Mouse (Mus musculus) spleen, adult 2 months (tissue): ENCODE measurements around the gene Ip6k3. TPM values are rescaled to one million over a fixed set of nuclear protein-coding genes. Genes with fewer than 3 reads are reported as not detected.

Experiments used
- DNase-seq, 2 experiments: peaks; one replicate each; pipeline versions ENCODE4 v3.0.0 to v3.0.0-alpha.2; 2012 to 2021; ENCODE audit warnings: low spot score in 2 of 2, low read depth in 1 of 2
- H3K27ac ChIP-seq: fragments of 200-500 bp; 2 replicates; pipeline ENCODE4 v1.5.1; 2012; ENCODE audit warnings: low read length, inconsistent platforms; ENCODE audit not compliant: insufficient read depth
- H3K27me3 ChIP-seq: fragments of 200-500 bp; 2 replicates; pipeline ENCODE4 v1.6.1; 2012; ENCODE audit warnings: mild to moderate bottlenecking, moderate library complexity, low read length, inconsistent platforms; ENCODE audit not compliant: control insufficient read depth, insufficient read depth
- H3K36me3 ChIP-seq: fragments of 200-500 bp; 2 replicates; pipeline ENCODE4 v1.6.1; 2012; ENCODE audit warnings: mild to moderate bottlenecking, low read length, inconsistent platforms; ENCODE audit not compliant: control insufficient read depth, insufficient read depth
- H3K4me1 ChIP-seq: fragments of 200-500 bp; 2 replicates; pipeline ENCODE4 v1.6.1; 2011; ENCODE audit warnings: inconsistent platforms; ENCODE audit not compliant: control insufficient read depth, insufficient read depth, insufficient read length
- H3K4me3 ChIP-seq: fragments of 200-500 bp; 2 replicates; pipeline ENCODE4 v1.5.1; 2011; ENCODE audit warnings: mild to moderate bottlenecking, inconsistent platforms; ENCODE audit not compliant: insufficient read depth, insufficient read length; ENCODE audit errors: extremely low read depth
- CTCF ChIP-seq: fragments of 200-500 bp; IDR thresholded peaks from 2 replicates; pipeline ENCODE4 v1.5.1; 2011; ENCODE audit warnings: mild to moderate bottlenecking, inconsistent platforms; ENCODE audit not compliant: insufficient read depth, insufficient read length, insufficient replicate concordance; ENCODE audit errors: extremely low read depth
- POLR2A ChIP-seq: fragments of 200-500 bp; IDR thresholded peaks from 2 replicates; pipeline ENCODE4 v1.6.1; 2011; ENCODE audit warnings: low read depth, low read length, inconsistent platforms
- WGBS: fragments of 180-500 bp; shearing (Covaris S2); methylation state at CpG from one replicate; pipeline ENCODE4 v1.1.7; 2018; 5-methylcytosine and 5-hydroxymethylcytosine counted together
- polyA plus RNA-seq: library from polyadenylated mRNA; depleted of rRNA; stranded (reverse); fragments of >200 nt; gene quantifications from 2 replicates; pipeline ENCODE4 v1.2.3, GENCODE M21; 2012

The Ip6k3 gene
- polyA plus RNA-seq, 1 experiment = 0.71 TPM

DNA sequence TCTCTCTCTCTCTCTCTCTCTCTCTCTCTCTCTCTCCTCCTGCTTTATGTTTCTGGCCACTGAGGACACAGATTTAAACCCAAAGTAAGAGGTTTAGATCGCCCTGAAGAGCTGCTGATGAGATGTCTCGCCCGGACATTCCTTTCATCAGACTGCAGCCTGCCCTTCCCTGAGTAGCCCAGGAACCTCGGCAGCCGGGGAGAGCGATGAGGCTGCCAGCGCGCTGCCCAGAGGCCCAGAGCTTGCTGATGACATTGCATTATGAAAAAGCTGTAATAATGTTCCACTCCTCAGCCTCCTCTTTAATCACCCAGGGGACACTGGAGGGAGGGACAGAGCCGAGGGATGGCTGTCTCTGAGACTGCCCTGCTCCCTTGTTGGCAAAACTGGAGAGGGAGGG lies 27.3 kb downstream of the Ip6k3 start:
- TF ChIP-seq CTCF (no peak), POLR2A (no peak)
- 87% methylated on average over 9 of the region's 9 CpGs for WGBS
- Histone ChIP-seq H3K4me1 (no peaks in the 10 kb centered on the region), H3K4me3 (no peak overlapping the region), H3K27me3 (no peaks in the 10 kb centered on the region), H3K36me3 (no peaks in the 10 kb centered on the region), H3K27ac (no peak overlapping the region)
- no peak for DNase-seq

DNA sequence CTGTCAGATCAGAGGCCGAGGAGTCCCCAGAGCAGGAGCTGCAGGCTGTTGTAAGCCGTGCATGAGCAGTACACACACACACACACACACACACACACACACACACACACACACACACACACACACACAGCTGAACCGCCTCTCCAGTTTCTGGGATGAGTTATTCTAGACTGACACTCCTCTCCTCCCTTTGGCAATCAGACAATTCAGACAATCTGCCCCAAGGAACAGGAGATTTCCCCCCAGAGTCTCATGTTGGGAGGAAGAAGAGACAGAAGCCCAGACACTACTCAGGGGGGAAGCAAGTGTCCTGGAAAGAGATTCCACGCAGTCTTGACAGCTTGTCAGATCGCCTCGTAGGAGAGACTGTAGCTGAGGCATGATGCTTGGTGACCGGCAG lies 28.3 kb downstream of the Ip6k3 start:
- Histone ChIP-seq H3K36me3 (no peaks in the 10 kb centered on the region), H3K4me1 (no peaks in the 10 kb centered on the region), H3K27ac (no peak overlapping the region), H3K4me3 (no peak overlapping the region), H3K27me3 (no peaks in the 10 kb centered on the region)
- WGBS = 87% methylated on average over 7 of the region's 7 CpGs
- DNase-seq = no peak
- TF ChIP-seq CTCF = no peak
- no peak for TF ChIP-seq POLR2A

DNA sequence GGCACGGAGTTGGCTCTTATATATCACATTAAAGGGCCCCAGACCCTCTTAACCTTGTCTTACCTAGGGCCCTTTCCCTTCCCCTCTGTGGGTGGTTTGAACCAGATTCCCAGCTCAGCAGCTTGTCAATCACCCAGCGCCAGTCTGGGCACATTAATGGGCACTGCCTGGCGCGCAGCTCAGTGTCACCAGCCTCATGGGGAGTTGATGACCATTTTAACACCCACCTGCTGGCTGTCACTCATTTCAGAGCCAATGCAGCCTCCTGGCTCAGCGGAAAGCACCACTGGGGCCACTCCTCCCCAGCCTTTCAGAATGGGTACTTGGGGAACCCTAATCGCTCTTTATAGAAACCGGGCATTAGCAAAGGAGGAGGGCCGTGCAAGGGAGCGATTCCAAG lies 29.2 kb downstream of the Ip6k3 start:
- no peak overlapping the region for H3K27ac ChIP-seq
- H3K4me1 ChIP-seq = 0 out of 2 replicates have a peak, but pooled peaks cover under 1% of the 10 kb centered on the region
- no peak for TF ChIP-seq POLR2A
- H3K27me3 ChIP-seq = no peaks in the 10 kb centered on the region
- 87% methylated on average over 9 of the region's 9 CpGs for WGBS
- DNase-seq = no peak
- H3K4me3 ChIP-seq = no peak overlapping the region
- H3K36me3 ChIP-seq = no peaks in the 10 kb centered on the region

DNA sequence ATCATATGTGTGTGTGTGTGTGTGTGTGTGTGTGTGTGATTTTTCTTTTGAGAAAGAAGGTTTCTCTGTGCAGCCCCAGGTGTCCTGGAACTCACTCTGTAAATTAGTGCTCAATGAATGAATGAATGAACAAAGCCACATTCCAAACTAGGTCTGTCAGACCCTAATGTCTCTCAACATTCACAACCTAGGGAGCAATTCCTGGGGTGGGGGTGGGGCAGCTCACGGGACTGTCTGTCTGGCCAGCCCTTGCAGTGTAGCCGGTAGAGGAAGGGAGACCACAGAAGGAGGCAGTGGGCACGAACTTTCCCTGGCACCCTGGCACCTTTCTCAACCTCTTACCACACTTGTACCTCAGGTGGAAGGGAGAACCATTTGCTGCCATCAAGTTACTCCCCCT lies 32.9 kb downstream of the Ip6k3 start:
- TF ChIP-seq CTCF (no peak), POLR2A (no peak)
- Histone ChIP-seq H3K27me3 (no peaks in the 10 kb centered on the region), H3K36me3 (no peaks in the 10 kb centered on the region), H3K4me1 (peaks cover 6% of the 10 kb centered on the region; the same call in 1 of the 2 replicates), H3K4me3 (no peak overlapping the region), H3K27ac (no peak overlapping the region)
- DNase-seq = no peak
- 33% methylated on average over 3 of the region's 3 CpGs for WGBS

DNA sequence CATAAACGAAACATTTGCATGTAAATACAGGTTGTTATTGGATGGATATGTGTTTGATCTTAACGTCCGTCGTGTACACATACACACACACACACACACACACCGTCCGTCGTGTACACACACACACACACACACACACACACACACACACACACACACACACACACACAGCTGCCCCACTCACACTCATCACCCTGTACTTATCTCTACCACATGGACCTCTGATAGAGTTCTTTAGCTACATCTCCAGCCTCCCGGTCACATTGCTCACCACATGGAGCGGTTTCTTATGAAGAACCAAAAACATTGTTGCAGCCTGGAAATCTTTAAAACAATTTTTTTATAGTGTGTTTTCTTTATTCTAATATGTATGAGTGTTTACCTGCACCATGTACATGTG lies 33.4 kb downstream of the Ip6k3 start:
- Histone ChIP-seq H3K27me3 (no peaks in the 10 kb centered on the region), H3K27ac (peak overlapping the region; percentile 80; the same call in 1 of the 2 replicates), H3K4me1 (peaks cover 6% of the 10 kb centered on the region; the same call in 1 of the 2 replicates), H3K4me3 (peak overlapping the region; percentile 52), H3K36me3 (no peaks in the 10 kb centered on the region)
- TF ChIP-seq CTCF = no peak
- TF ChIP-seq POLR2A = no peak
- WGBS = 20% methylated on average over 9 of the region's 9 CpGs
- no peak for DNase-seq

DNA sequence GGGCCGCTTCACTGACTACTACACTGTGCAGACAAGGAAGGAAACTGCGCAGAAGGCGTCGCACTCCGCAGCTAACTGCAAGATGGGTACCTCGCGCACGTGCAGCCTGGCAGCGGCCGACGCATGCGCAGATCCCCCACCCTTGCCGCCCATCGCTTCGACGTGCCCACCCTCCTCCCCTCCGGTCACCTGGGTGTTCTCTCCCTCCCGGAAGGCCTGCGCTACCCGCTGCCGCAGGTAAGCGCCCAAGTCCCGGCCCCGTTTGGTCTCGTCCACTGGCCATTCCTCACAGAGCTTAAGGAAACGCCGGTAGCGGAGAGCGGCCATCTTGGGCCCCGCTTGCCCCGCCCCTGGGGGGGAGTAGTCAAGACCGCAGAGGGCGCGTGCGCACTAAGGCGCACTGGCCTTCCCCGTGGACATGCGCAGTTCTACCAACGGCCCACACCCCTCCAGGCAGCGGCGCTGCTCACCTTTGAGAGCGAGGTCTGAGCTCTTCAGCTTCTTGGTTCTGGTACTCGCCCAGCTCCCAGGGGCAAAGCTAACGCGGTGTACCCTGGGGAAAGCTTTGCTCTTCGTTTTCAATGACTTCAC lies 33.9 kb downstream of the Ip6k3 start, which contains the start of gene Uqcc2:
Gene Uqcc2, minus strand, starts transcription at position 366 of the 591 bp plus-strand sequence.
- Histone ChIP-seq H3K4me1 (peaks cover 6% of the 10 kb centered on the region; the same call in 1 of the 2 replicates), H3K27me3 (no peaks in the 10 kb centered on the region), H3K27ac (peak within 1 kb of the TSS; percentile 80), H3K36me3 (no peaks in the 10 kb centered on the region), H3K4me3 (peak within 1 kb of the TSS; percentile 73)
- under 1% methylated on average over 46 of the region's 46 CpGs for WGBS
- TF ChIP-seq POLR2A (peak; percentile 53), CTCF (peak; percentile 62; the same call in 1 of the 2 replicates)
- peak; percentile 94 to 98 for DNase-seq

DNA sequence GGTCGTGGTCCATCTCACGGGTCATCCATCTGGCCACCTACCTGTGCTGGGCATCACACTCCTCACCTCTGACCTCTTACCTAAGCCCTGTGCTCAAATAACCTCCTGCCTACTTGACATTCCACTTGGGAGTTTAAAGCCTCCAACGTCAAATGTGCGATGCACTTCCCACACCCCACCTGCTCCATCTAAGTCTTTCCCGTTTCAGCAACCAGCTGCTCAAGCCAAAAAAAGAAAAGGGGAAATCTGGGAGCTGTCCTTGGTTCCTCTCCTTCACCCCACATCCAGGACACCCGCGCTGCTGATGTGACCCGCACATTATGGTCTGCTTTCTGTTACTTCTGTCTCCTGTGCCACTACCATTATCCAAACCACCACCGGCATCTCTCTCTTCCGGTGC lies 35.4 kb downstream of the Ip6k3 start:
- Histone ChIP-seq H3K4me1 (peaks cover 6% of the 10 kb centered on the region; the same call in 1 of the 2 replicates), H3K27ac (no peak overlapping the region), H3K36me3 (no peaks in the 10 kb centered on the region), H3K27me3 (no peaks in the 10 kb centered on the region), H3K4me3 (no peak overlapping the region)
- no peak for DNase-seq
- 87% methylated on average over 10 of the region's 10 CpGs for WGBS
- TF ChIP-seq CTCF (no peak), POLR2A (no peak)
